Mouse (Mus musculus) ES-E14 (cell line): ENCODE data around the gene Ddx39. TPM values are rescaled to one million over a fixed set of nuclear protein-coding genes. Genes with fewer than 3 reads are reported as not detected.
A peak's percentile ranks its signal among the peaks of the same experiment; 100 is the strongest.

ENCODE experiments used
- DNase-seq: peaks from one replicate; pipeline ENCODE4 v3.0.0-alpha.2; 2013; ENCODE audit warnings: low read depth, low spot score
- H3K27ac ChIP-seq: 2 replicates; pipeline ENCODE4 v1.5.1; 2012; ENCODE audit warnings: low read depth, mild to moderate bottlenecking, low read length, moderate library complexity, mixed read lengths; ENCODE audit not compliant: poor library complexity, insufficient read depth, severe bottlenecking
- H3K36me3 ChIP-seq: 2 replicates; pipeline ENCODE4 v1.6.1; 2012; ENCODE audit warnings: mild to moderate bottlenecking, low read length, moderate library complexity, mixed read lengths; ENCODE audit not compliant: control insufficient read depth, poor library complexity, insufficient read depth, severe bottlenecking
- H3K4me1 ChIP-seq, 2 experiments: fragments of 150-350 bp in 1 of 2; sonication (generic) in 1 of 2; 2 replicates each; pipeline ENCODE4 v1.6.1; 2012; ENCODE audit warnings: low read length in 2 of 2, mild to moderate bottlenecking in 1 of 2, mixed read lengths in 1 of 2; ENCODE audit not compliant: control insufficient read depth in 2 of 2, insufficient read depth in 2 of 2, poor library complexity in 1 of 2
- H3K4me3 ChIP-seq, 2 experiments: fragments of 150-350 bp in 1 of 2; sonication (generic) in 1 of 2; 2 replicates each; pipeline ENCODE4 v1.5.1; 2012; ENCODE audit warnings: low read length in 2 of 2, low read depth in 1 of 2, mild to moderate bottlenecking in 1 of 2, mixed read lengths in 1 of 2; ENCODE audit not compliant: insufficient read depth in 1 of 2, poor library complexity in 1 of 2, severe bottlenecking in 1 of 2
- H3K9ac ChIP-seq: 2 replicates; pipeline ENCODE4 v1.6.1; 2012; ENCODE audit warnings: low read depth, mild to moderate bottlenecking, low read length, mixed read lengths; ENCODE audit not compliant: poor library complexity, insufficient read depth, severe bottlenecking
- H3K9me3 ChIP-seq: fragments of 150-350 bp; sonication (generic); 2 replicates; pipeline ENCODE4 v1.6.1; 2012; ENCODE audit warnings: low read depth, mild to moderate bottlenecking, low read length; ENCODE audit not compliant: control insufficient read depth, insufficient read depth
- CHD2 ChIP-seq: IDR thresholded peaks from 2 replicates; pipeline ENCODE4 v1.6.1; 2014; ENCODE audit warnings: mild to moderate bottlenecking, low read depth, low read length, inconsistent platforms
- HCFC1 ChIP-seq: IDR thresholded peaks from 2 replicates; pipeline ENCODE4 v1.6.1; 2012; ENCODE audit warnings: low read length, inconsistent platforms, borderline replicate concordance; ENCODE audit not compliant: insufficient read depth
- MAFK ChIP-seq: IDR thresholded peaks from 2 replicates; pipeline ENCODE4 v1.6.1; 2014; ENCODE audit warnings: mild to moderate bottlenecking, low read depth, low read length, inconsistent platforms; ENCODE audit not compliant: insufficient read depth
- ZC3H11A ChIP-seq: IDR thresholded peaks from 2 replicates; pipeline ENCODE4 v1.6.1; 2012; ENCODE audit warnings: low read depth, mild to moderate bottlenecking, inconsistent platforms, low read length, borderline replicate concordance
- ZNF384 ChIP-seq: IDR thresholded peaks from 2 replicates; pipeline ENCODE4 v1.6.1; 2012; ENCODE audit warnings: low read depth, low read length, inconsistent platforms
- in situ Hi-C, 2 experiments: fragments of 600-800 bp; cut with MboI; formaldehyde crosslinking; loops; one replicate each; pipeline ENCODE4 v1.15.1; 2025; ENCODE audit warnings: low sequenced_read_pairs in 2 of 2, inconsistent platforms in 1 of 2; ENCODE audit not compliant: unreplicated experiment in 2 of 2
- total RNA-seq: library from RNA; depleted of rRNA; stranded (reverse); fragments of 300-350 nt; gene quantifications from 2 replicates; pipeline ENCODE4 v1.2.3, GENCODE M21; 2012; rRNA removed

The Ddx39 gene
- total RNA-seq, 1 experiment = 324 TPM

- H3K9me3 ChIP-seq = no peaks in the 10 kb centered on the region
- no peak overlapping the region for H3K27ac ChIP-seq
- H3K4me3 ChIP-seq = no peak overlapping the region
- in situ Hi-C loops = no loop called here
- no peak for DNase-seq
- no peak overlapping the region for H3K9ac ChIP-seq
- peaks cover 9 to 28% of the 10 kb centered on the region in 2 experiments; a peak in 3 of 4 replicates for H3K4me1 ChIP-seq
- TF ChIP-seq CHD2 = no peak
- no peaks in the 10 kb centered on the region for H3K36me3 ChIP-seq
These were observed 56.8 kb downstream of the Ddx39 start for GRCm38 (mm10) chr8:83771791-83772190.

- H3K4me3 ChIP-seq = peak overlapping the region; percentile 56 to 78
- DNase-seq = no peak
- H3K4me1 ChIP-seq = peaks cover 11 to 31% of the 10 kb centered on the region in 2 experiments; a peak in 3 of 4 replicates
- H3K9me3 ChIP-seq = no peaks in the 10 kb centered on the region
- no peak overlapping the region for H3K27ac ChIP-seq
- TF ChIP-seq CHD2 = no peak
- TF ChIP-seq MAFK = no peak
- TF ChIP-seq ZC3H11A = no peak
- TF ChIP-seq ZNF384 = no peak
- no peaks in the 10 kb centered on the region for H3K36me3 ChIP-seq
- peak overlapping the region; percentile 57 for H3K9ac ChIP-seq
- in situ Hi-C loops = no loop called here
These were observed 57.9 kb downstream of the Ddx39 start for GRCm38 (mm10) chr8:83772701-83773451.

DNA sequence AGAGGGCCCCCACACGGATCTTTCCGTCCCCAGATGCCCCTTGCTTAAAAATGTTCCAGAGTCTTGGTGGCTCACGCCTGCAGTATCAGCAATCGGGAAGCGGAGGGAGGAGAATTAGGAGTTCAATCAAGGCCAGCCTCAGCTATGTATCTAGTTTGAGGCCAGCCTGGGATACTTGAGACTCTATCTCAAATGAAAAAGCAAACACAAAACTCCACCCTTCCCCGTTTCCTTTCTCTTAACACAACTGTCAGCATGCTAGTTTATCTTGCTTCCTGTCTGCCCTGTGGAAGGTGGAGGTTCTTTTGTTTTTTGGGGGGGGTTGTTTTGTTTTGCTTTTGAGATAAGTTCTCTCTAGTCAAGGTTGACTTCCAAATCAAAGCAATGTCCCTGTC is 58.5 kb downstream of the Ddx39 start:
- Histone ChIP-seq H3K4me1 (peaks cover 11 to 29% of the 10 kb centered on the region in 2 experiments; a peak in 3 of 4 replicates), H3K9me3 (no peaks in the 10 kb centered on the region), H3K9ac (no peak overlapping the region), H3K36me3 (no peaks in the 10 kb centered on the region), H3K4me3 (peak overlapping the region; percentile 56 to 78; a peak in 2 of 4 replicates), H3K27ac (no peak overlapping the region)
- TF ChIP-seq ZC3H11A = no peak
- TF ChIP-seq ZNF384 = no peak
- TF ChIP-seq MAFK = no peak
- in situ Hi-C loops = no loop called here
- DNase-seq = no peak

GRCm38 (mm10) chr8:83774221-83774620 is 59.2 kb downstream of the Ddx39 start:
- Histone ChIP-seq H3K9ac (no peak overlapping the region), H3K36me3 (no peaks in the 10 kb centered on the region), H3K27ac (no peak overlapping the region), H3K9me3 (no peaks in the 10 kb centered on the region), H3K4me3 (no peak overlapping the region), H3K4me1 (peaks cover 11 to 26% of the 10 kb centered on the region in 2 experiments; a peak in 3 of 4 replicates)
- TF ChIP-seq HCFC1 (no peak), CHD2 (no peak), MAFK (no peak)
- in situ Hi-C loops = no loop called here
- DNase-seq = no peak

Other genes with a start within 250 kb of the Ddx39 start
- not detected in 2 replicates for gene Olfr370, start 179.4 kb upstream of the Ddx39 start, total RNA-seq
- 236 and 275 TPM in 2 replicates for gene Ndufb7, start 148.5 kb upstream of the Ddx39 start, total RNA-seq
- 246 and 386 TPM in 2 replicates for gene Tecr, start 107.2 kb upstream of the Ddx39 start, total RNA-seq
- 22.9 and 30.1 TPM in 2 replicates for gene Dnajb1, start 107.0 kb upstream of the Ddx39 start, total RNA-seq
- 73.2 and 73.7 TPM in 2 replicates for gene Gipc1, start 62.5 kb upstream of the Ddx39 start, total RNA-seq
- gene Ptger1, start 48.5 kb upstream of the Ddx39 start, total RNA-seq = 1.7 and 2.4 TPM in 2 replicates
- gene Pkn1, start 16.0 kb upstream of the Ddx39 start, total RNA-seq = 24.7 and 33.2 TPM in 2 replicates
- 92.2 and 135 TPM in 2 replicates for gene Adgre5, start 26.1 kb downstream of the Ddx39 start, total RNA-seq
- gene Adgrl1, start 184.9 kb downstream of the Ddx39 start, total RNA-seq = 119 and 213 TPM in 2 replicates
- 1.8 and 3.1 TPM in 2 replicates for gene Gm10644, start 240.0 kb downstream of the Ddx39 start, total RNA-seq
- gene Asf1b, start 240.3 kb downstream of the Ddx39 start, total RNA-seq = 30.3 and 43.3 TPM in 2 replicates